Mouse (Mus musculus) forebrain, embryonic 15.5 days (tissue): ENCODE results near the gene Rexo4. TPM values are rescaled to one million over a fixed set of nuclear protein-coding genes. Genes with fewer than 3 reads are reported as not detected.

Experiments used
- ATAC-seq: fragments of 200-750 bp; cut with Nextera tagmentation; replicated peaks from 2 replicates; pipeline ENCODE4 v1.8.0; 2017; ENCODE audit warnings: mild to moderate bottlenecking, moderate TSS enrichment, moderate library complexity
- H3K27ac ChIP-seq: fragments of 300-500 bp; sonication (generic); replicated peaks from 2 replicates; pipeline ENCODE4 v1.5.1; 2015; ENCODE audit warnings: mild to moderate bottlenecking, inconsistent platforms
- H3K27me3 ChIP-seq: fragments of 300-500 bp; sonication (generic); 2 replicates; pipeline ENCODE4 v1.6.1; 2015; ENCODE audit warnings: inconsistent platforms
- H3K36me3 ChIP-seq: fragments of 300-500 bp; sonication (generic); 2 replicates; pipeline ENCODE4 v1.6.1; 2015; ENCODE audit warnings: mild to moderate bottlenecking, inconsistent platforms
- H3K4me1 ChIP-seq: fragments of 300-500 bp; sonication (generic); 2 replicates; pipeline ENCODE4 v1.6.1; 2015; ENCODE audit warnings: inconsistent platforms
- H3K4me2 ChIP-seq: fragments of 300-500 bp; sonication (generic); replicated peaks from 2 replicates; pipeline ENCODE4 v1.6.1; 2015; ENCODE audit warnings: mild to moderate bottlenecking, inconsistent platforms
- H3K4me3 ChIP-seq: fragments of 300-500 bp; sonication (generic); 2 replicates; pipeline ENCODE4 v1.5.1; 2015; ENCODE audit warnings: mild to moderate bottlenecking, inconsistent platforms
- H3K9ac ChIP-seq: fragments of 300-500 bp; sonication (generic); replicated peaks from 2 replicates; pipeline ENCODE4 v1.6.1; 2015; ENCODE audit warnings: mild to moderate bottlenecking, inconsistent platforms
- H3K9me3 ChIP-seq: fragments of 300-500 bp; sonication (generic); 2 replicates; pipeline ENCODE4 v1.6.1; 2016; ENCODE audit warnings: inconsistent platforms
- WGBS: fragments of 180-500 bp; shearing (Covaris S2); methylation state at CpG from one replicate; pipeline ENCODE4 v1.1.7; 2015; ENCODE audit warnings: mixed read lengths; 5-methylcytosine and 5-hydroxymethylcytosine counted together
- polyA plus RNA-seq: library from polyadenylated mRNA; unstranded; fragments of >200 nt; fragmentation: Nextera tagmentation; extraction: Ambion mirVana; gene quantifications from 2 replicates; pipeline ENCODE4 v1.2.1, GENCODE M21; 2015

The Rexo4 gene
- polyA plus RNA-seq, 1 experiment from 2014 or later: 38.8 TPM

- H3K4me3 ChIP-seq: no peak overlapping the region
- no peak for ATAC-seq
- no peaks in the 10 kb centered on the region for H3K9me3 ChIP-seq
- no peaks in the 10 kb centered on the region for H3K36me3 ChIP-seq
- no peak overlapping the region for H3K9ac ChIP-seq
- peaks cover 13% of the 10 kb centered on the region for H3K4me1 ChIP-seq
- no peaks in the 10 kb centered on the region for H3K27me3 ChIP-seq
- H3K4me2 ChIP-seq: no peak overlapping the region
- WGBS: 76% methylated on average over 1 of the region's 1 CpGs
- no peak overlapping the region for H3K27ac ChIP-seq
These were observed 27.8 kb downstream of the Rexo4 start for GRCm38 (mm10) chr2:26936425-26936824.

GRCm38 (mm10) chr2:26935286-26935685 is 28.9 kb downstream of the Rexo4 start:
- Histone ChIP-seq H3K27me3 (no peaks in the 10 kb centered on the region), H3K4me1 (peaks cover 25% of the 10 kb centered on the region), H3K27ac (no peak overlapping the region), H3K4me2 (no peak overlapping the region), H3K36me3 (no peaks in the 10 kb centered on the region), H3K9ac (no peak overlapping the region), H3K4me3 (no peak overlapping the region), H3K9me3 (no peaks in the 10 kb centered on the region)
- ATAC-seq: no peak
- WGBS: 98% methylated on average over 2 of the region's 2 CpGs

DNA sequence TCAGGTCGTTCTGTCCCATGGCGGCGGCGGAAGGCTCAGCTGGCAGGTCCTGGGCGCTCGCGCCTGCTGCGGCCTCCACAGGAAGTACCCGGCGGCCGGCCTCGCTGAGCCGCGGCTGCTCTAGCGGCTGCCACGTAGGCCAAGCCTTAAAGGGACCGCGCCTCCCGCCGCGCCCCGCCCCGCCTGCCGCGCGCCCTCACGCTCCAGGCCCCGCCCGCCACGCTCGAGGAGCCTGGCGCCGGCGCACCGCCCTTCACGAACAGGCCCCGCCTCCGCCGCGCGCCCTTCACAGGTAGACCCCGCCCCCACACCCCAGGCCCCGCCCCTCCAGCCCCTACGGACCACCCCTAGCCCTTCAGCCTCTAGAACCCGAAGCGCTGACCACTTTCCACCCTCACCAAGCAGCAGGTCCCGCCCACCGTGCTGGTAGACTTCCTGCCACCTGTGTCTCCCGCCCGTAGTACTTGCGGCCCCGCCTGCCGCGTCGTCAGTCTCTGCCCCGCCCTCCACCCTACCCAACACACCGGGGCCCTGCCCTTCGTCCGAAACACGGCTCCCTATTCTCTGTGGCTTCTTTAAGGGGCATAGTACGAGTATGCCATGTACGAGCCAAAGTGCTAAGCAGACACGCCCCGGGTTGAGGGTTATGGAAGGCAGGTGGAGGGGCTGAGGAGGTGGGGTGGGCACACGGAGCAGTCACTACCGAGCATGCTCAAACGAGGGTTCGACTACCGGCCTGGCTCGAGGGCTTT is 30.7 kb downstream of the Rexo4 start, which contains the start of the genes Surf4 and Stkld1:
Gene Surf4 (minus strand): TSS at position 625 of the 752 bp plus-strand sequence.
Gene Stkld1 (plus strand): TSS at position 744 of the 752 bp plus-strand sequence.
- Histone ChIP-seq H3K4me2 (peak within 1 kb of the TSS; percentile 66), H3K4me1 (peaks cover 27% of the 10 kb centered on the region), H3K9me3 (no peaks in the 10 kb centered on the region), H3K36me3 (0 out of 2 replicates have a peak, but pooled peaks cover 6% of the 10 kb centered on the region), H3K4me3 (peak within 1 kb of the TSS; percentile 91), H3K27ac (peak within 1 kb of the TSS; percentile 73), H3K9ac (peak within 1 kb of the TSS; percentile 97), H3K27me3 (no peaks in the 10 kb centered on the region)
- under 1% methylated on average over 64 of the region's 70 CpGs for WGBS
- ATAC-seq: peak; percentile 95

DNA sequence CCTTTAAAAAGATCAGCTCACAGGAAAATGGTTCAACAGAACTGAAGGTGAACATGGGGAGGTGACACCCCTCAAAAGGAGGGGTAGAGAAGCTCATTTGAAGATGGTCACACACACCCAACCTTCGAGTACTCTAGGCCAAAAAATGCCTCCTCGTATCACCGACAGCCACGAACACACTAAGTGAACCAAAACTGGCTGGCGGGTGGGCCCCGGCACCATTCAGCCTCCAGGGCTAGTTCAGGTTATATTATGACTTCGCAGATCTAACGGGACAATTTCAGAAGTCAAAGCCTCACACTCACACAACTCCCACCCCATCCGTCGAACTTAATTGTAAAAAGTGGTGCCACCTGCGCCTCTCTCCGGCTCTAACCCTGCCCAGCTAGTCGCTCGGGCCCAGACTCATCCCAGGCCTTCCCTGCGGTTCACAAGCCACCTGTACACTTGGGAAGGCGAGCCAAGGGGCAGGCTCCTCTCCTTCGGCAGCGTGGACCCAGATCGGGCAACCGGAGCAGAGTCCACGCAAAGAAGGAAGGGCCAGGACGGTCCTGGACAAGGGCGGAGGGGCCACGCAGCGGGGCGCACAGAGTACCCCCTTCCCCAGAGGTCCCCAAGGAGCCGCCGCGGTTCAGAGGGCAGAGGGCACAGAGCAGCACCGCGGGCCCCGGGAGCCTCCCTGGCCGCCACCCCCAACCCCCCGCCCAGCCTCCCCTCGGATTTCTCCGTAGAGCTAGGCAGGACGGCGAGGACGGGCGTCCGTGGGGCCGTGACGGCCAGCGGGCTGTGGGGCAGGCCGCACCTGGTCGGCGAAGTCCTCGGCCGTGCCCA is 31.5 kb downstream of the Rexo4 start:
- peak; percentile 54 for ATAC-seq
- Histone ChIP-seq H3K4me3 (peak overlapping the region; percentile 91), H3K27ac (peak overlapping the region; percentile 73), H3K4me1 (peaks cover 27% of the 10 kb centered on the region), H3K36me3 (0 out of 2 replicates have a peak, but pooled peaks cover 6% of the 10 kb centered on the region), H3K4me2 (peak overlapping the region; percentile 66), H3K9ac (peak overlapping the region; percentile 97), H3K9me3 (no peaks in the 10 kb centered on the region), H3K27me3 (no peaks in the 10 kb centered on the region)
- WGBS: under 1% methylated on average over 46 of the region's 49 CpGs

DNA sequence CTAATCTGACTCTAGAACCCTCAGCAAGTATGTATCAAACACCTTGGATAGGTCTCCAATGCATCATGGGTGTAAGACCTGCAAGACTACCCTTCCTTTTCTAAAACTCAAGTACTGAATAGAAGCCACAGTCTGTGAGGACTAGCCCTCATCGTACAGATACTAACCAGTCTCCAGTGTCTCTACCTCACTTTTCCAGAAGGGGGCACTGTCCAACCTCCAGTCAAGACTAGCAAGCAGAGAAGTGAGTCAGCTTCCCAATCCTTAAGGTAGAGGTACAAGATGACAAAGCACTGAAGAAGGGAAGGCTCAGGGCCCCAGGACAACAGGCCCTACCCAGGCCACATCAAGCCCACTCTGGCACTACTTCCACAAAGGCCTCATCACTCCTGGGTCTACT is 33.8 kb downstream of the Rexo4 start:
- WGBS: 33% methylated on average over 1 of the region's 1 CpGs
- Histone ChIP-seq H3K9ac (no peak overlapping the region), H3K4me1 (peaks cover 27% of the 10 kb centered on the region)

GRCm38 (mm10) chr2:26927745-26928476 is 36.3 kb downstream of the Rexo4 start:
- no peaks in the 10 kb centered on the region for H3K27me3 ChIP-seq
- H3K4me1 ChIP-seq: peaks cover 27% of the 10 kb centered on the region
- no peak overlapping the region for H3K27ac ChIP-seq
- ATAC-seq: no peak
- no peak overlapping the region for H3K4me2 ChIP-seq
- H3K9ac ChIP-seq: no peak overlapping the region
- H3K36me3 ChIP-seq: peaks cover 43% of the 10 kb centered on the region
- WGBS: 93% methylated on average over 6 of the region's 6 CpGs
- no peak overlapping the region for H3K4me3 ChIP-seq
- H3K9me3 ChIP-seq: no peaks in the 10 kb centered on the region

More for the DNA sequence above, 33.8 kb downstream of the Rexo4 start:
- no peak for ATAC-seq
- Histone ChIP-seq H3K27ac (no peak overlapping the region), H3K27me3 (no peaks in the 10 kb centered on the region), H3K4me3 (no peak overlapping the region), H3K36me3 (peaks cover 19% of the 10 kb centered on the region), H3K9me3 (no peaks in the 10 kb centered on the region), H3K4me2 (no peak overlapping the region)

- WGBS: 84% methylated on average over 9 of the region's 9 CpGs
- H3K4me1 ChIP-seq: peaks cover 16% of the 10 kb centered on the region
- H3K4me2 ChIP-seq: no peak overlapping the region
- no peak overlapping the region for H3K4me3 ChIP-seq
- no peak overlapping the region for H3K27ac ChIP-seq
- no peaks in the 10 kb centered on the region for H3K9me3 ChIP-seq
- no peaks in the 10 kb centered on the region for H3K27me3 ChIP-seq
- peaks cover 84% of the 10 kb centered on the region for H3K36me3 ChIP-seq
- no peak for ATAC-seq
- H3K9ac ChIP-seq: no peak overlapping the region
These were observed 42.4 kb downstream of the Rexo4 start for GRCm38 (mm10) chr2:26921784-26922183.

DNA sequence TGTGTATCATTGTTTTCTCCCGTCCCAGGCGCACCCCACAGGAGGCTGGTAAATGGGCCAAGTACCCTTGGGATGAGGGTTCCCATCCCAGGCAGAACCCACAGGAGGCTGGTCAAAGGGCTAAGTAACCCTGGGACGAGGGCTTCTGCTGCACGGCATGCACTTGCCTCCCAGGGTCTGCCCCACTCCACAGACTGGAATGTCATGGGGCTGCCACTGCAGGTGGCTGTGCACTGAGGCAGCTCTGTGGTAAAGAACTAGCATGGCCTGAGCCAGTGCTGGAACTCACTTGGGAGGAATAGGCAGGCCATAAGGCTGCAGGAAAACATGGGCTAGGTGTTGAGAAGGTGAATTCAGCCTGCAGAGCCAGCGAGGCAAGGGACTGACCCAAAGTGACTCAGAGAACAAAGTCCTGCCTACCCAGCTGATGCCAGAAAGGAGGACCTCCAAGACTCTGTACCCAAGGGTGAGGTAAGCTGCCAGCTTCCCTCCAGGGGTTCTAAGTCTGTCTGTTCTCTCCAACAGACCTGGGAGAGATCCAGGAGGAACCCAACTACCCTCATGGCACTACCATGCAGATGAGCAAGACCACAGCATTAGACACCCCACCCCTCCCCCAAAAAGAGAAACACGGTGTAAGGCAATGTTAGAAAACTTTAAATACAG is 43.9 kb downstream of the Rexo4 start:
- H3K9me3 ChIP-seq: no peaks in the 10 kb centered on the region
- H3K27ac ChIP-seq: no peak overlapping the region
- H3K4me2 ChIP-seq: no peak overlapping the region
- 92% methylated on average over 6 of the region's 6 CpGs for WGBS
- peaks cover 72% of the 10 kb centered on the region for H3K36me3 ChIP-seq
- H3K27me3 ChIP-seq: no peaks in the 10 kb centered on the region
- H3K9ac ChIP-seq: no peak overlapping the region
- H3K4me1 ChIP-seq: peaks cover 25% of the 10 kb centered on the region
- no peak for ATAC-seq
- H3K4me3 ChIP-seq: no peak overlapping the region

DNA sequence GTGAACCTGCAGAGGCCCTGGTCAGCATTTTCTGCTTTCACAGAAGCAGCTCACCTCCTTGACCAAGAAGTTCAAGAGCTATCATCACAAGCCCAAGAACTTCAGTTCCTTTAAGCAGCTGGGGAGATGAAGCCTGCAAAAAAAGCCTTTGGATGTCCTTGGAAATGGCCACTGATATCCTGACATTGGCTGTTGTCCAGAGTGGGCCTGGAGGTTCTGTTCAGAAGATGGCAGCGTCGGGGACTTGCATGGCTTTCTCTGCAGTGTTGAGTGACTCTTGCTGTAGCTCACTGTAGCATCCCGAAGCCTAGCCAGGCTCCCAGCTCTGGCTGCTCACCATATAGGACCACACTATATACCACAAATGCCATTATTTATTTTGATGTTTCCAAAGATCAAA is 44.5 kb downstream of the Rexo4 start:
- H3K36me3 ChIP-seq: peaks cover 67% of the 10 kb centered on the region
- no peaks in the 10 kb centered on the region for H3K9me3 ChIP-seq
- H3K9ac ChIP-seq: no peak overlapping the region
- no peaks in the 10 kb centered on the region for H3K27me3 ChIP-seq
- peaks cover 32% of the 10 kb centered on the region for H3K4me1 ChIP-seq
- WGBS: 91% methylated on average over 3 of the region's 3 CpGs
- no peak overlapping the region for H3K4me2 ChIP-seq
- no peak for ATAC-seq
- H3K27ac ChIP-seq: no peak overlapping the region
- H3K4me3 ChIP-seq: no peak overlapping the region

GRCm38 (mm10) chr2:26916738-26917137 is 47.4 kb downstream of the Rexo4 start:
- ATAC-seq: peak; percentile 3; the same call in 1 of the 2 replicates
- Histone ChIP-seq H3K4me1 (peaks cover 46% of the 10 kb centered on the region), H3K9me3 (no peaks in the 10 kb centered on the region), H3K4me2 (peak overlapping the region; percentile 96), H3K27ac (peak overlapping the region; percentile 75), H3K4me3 (peak overlapping the region; percentile 71), H3K27me3 (no peaks in the 10 kb centered on the region), H3K9ac (peak overlapping the region; percentile 77), H3K36me3 (peaks cover 65% of the 10 kb centered on the region)
- WGBS: 3% methylated on average over 13 of the region's 13 CpGs

GRCm38 (mm10) chr2:26915927-26916728 is 48.1 kb downstream of the Rexo4 start, which contains the start of the genes Surf2 and Surf1:
TSS of gene Surf2 (plus strand) at chr2:26916367.
TSS of gene Surf1 (minus strand) at chr2:26916530.
- Histone ChIP-seq H3K4me3 (peak within 1 kb of the TSS; percentile 71), H3K9me3 (no peaks in the 10 kb centered on the region), H3K27ac (peak within 1 kb of the TSS; percentile 75), H3K27me3 (no peaks in the 10 kb centered on the region), H3K4me2 (peak within 1 kb of the TSS; percentile 96), H3K9ac (peak within 1 kb of the TSS; percentile 77), H3K36me3 (peaks cover 60% of the 10 kb centered on the region), H3K4me1 (peaks cover 50% of the 10 kb centered on the region)
- WGBS: 2% methylated on average over 47 of the region's 47 CpGs
- ATAC-seq: peak; percentile 77
